Mouse (Mus musculus): Measurements from ENCODE around the gene Gm5725.
"Not testable (repeated sequence)": the region's sequence is repeated elsewhere in the genome, so short reads cannot be mapped to it uniquely, and the experiment has no call there.

The Gm5725 gene

DNA sequence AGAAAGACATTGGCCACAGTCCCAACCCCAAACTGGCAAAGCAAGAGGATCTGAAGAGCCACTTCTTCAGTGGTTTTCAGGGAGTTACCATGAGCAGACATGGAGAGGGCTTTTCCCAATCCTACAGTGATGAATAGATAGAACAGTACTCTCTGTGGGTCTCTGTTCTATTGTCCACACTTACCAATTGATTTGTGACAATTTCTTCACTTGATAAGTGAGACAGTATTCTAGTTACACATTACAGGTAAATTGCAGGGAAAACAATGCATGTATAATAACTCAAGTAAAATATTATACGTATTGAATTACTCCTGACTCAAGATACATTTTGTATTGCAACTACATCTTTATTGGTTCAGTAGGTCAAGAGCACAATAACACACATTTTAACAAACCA is at the start of gene Gm5725:
Gene Gm5725, minus strand, starts transcription at position 101 of the 400 bp plus-strand sequence.
- DNase-seq (ENCODE audit: low read depth, low spot score): not testable (repeated sequence)

DNA sequence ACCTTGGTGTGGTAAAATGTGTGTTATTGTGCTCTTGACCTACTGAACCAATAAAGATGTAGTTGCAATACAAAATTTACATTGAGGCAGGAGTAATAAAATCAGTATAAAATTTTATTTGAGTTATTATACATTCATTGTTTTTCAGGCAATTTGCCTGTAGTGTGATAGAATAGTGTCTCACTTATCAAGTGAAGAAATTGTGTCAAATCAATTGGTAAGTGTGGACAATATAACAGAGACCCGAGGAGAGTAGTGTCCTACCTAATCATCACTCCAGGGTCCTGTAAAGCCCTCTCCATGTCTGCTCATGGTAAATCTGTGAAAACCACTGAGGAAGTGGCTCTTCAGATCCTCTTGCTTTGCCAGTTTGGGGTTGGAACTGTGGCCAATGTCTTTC is 12.0 kb downstream of the Gm5725 start, which contains the start of gene Vmn1r135:
Gene Vmn1r135, plus strand, starts transcription at position 301 of the 400 bp plus-strand sequence.
- DNase-seq (ENCODE audit: low read depth, low spot score): not testable (repeated sequence)

- DNase-seq (ENCODE audit: low read depth, low spot score): not testable (repeated sequence)
These were observed 47.4 kb downstream of the Gm5725 start, which contains the start of gene Gm4177 for GRCm38 (mm10) chr7:21796628-21797027. Gene Gm4177 (minus strand): TSS chr7:21796728.

Measured in c-Kit-negative CD71-positive TER-119-positive erythroid progenitor cells, embryonic 14.5 days (primary cell).